Mouse (Mus musculus): ENCODE results near the gene Acot7. TPM values are rescaled to one million over a fixed set of nuclear protein-coding genes. Genes with fewer than 3 reads are reported as not detected.

Acot7 gene
- total RNA-seq, 2 experiments from 2014 or later: 61.9 to 66.2 TPM

DNA sequence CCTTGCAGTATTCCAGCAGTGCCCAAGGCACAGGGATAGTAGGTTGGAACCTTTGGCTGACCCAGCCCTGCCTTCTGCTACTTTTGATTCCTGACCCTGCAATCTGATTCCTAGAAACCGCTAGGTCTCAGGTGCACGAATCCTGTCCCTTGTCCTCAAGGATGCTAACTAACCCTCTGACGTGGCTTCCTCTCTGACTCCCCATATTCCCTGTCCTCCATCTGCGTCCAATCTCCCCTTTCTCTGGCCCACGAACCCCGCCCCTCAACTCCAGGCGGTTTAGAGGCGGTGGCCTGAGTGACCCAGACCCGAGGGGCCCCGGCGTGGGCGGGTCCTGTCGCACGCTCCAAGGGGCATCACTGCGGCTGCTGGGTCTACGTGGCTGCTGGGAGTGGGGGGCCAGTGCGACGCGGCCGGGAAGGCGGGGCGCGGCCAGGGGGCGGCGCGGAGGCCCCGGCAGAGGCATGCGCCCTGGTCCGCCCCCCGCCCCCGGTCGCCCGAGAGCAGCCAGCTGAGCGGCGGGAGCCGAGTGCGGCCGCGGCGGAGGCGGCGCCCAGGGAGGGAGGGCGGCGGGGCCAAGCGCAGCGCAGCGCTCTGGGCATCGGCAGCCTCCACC lies 95.8 kb downstream of the Acot7 start, which contains the start of gene Gpr153:
Gpr153 (plus strand) TSS at position 612 of the 616 bp plus-strand sequence.
- peak; percentile 67 to 78 for DNase-seq

DNA sequence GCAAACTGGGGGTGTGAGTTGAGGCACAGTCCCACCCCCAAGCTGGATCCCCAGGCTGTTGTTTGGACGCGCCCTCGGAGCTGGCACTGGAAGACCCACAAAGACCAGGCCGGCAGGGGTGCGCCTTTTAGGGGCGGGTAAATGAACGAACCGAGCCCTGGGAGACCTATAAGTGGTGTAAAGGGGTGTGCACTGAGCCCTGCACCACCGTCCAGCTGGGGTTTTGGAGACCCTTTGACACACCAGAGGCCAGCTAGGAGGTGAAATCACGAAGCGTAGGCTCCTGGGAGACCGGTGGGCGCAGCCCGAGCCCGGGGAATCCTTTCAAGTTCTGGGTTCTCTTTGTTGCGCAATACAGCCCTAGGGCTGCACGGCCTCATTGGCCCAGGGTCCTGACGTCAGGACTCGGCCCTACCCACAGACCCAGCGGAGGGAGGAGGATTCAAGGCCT lies 96.8 kb downstream of the Acot7 start:
- DNase-seq: peak; percentile 73 to 76

DNA sequence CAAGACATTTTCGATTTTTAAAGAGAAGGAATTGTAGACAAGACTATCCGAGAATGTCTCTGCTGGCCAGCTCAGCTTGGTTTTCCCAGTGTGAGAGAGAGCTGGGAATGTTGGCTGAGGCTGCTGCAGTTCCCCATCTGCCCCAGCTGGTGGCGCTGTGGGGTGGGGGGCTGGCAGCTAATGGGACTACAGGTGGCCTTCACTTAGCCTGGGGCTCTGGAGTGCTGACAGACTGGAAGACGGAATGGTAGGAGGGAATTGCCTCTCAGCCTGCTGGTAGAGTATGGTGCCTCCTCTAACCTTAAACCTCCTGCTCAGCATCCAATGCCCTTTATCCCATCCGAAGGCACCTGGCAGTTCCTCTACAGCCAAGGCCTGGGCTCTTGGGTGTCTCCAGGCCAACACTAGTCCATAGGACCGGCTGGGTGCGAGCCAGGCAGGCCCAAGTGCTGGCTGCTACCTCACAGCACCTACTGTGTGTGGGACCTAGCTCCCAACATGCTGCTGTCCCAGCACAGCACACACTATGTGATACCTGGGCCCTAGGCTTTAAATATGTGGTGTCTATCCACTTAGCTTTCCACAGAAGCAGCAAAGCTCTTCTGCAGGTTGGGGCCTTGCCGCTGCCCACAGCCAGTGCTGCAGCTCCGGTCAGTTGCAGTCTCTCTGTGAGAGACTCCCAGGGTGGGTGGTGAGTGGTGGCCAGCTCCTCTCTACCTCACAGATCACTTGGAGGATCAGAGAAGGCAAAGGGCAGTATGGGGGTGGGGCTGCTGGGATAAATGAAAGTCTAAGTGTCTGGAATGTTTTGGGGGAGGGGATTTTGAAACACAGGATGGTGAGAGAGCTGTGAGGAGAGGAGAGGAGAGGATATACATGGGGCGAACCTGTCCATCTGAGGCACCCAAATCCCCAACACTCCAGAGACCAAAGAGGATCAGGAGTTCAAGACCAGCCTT lies 98.7 kb downstream of the Acot7 start:
- DNase-seq: no peak

DNA sequence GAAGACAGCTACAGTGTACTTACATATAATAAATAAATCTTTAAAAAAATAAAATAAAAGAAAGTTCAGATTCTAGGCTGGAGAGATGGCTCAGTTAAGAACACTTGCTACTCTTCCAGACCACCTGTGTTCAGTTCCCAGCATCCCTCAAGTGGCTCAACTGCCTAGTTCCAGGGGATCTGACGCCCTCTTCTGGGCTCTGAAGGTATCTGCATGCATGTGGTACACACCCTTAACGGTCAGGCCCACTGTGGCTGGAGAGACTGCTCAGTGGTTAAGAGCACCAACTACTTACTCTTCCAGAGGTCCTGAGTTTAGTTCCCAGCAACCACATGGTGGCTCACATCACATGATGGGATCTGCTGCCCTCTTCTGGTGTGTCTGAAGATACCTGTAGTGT lies 100.0 kb downstream of the Acot7 start:
- no peak for DNase-seq

DNA sequence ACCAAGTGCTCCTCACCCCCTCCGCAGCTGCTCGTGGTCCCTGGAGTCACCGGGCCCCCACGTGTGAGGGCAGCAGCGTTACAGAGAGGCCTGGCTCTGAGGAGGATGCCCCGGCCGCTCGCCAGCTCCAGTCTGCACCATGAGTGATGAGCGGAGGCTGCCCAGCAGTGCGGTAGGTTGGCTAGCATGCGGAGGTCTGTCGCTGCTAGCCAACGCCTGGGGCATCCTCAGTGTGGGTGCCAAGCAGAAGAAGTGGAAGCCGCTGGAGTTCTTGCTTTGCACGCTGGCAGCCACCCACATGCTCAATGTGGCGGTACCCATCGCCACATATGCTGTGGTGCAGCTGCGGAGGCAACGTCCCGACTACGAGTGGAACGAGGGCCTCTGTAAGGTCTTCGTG lies 101.1 kb downstream of the Acot7 start:
- DNase-seq: no peak

DNA sequence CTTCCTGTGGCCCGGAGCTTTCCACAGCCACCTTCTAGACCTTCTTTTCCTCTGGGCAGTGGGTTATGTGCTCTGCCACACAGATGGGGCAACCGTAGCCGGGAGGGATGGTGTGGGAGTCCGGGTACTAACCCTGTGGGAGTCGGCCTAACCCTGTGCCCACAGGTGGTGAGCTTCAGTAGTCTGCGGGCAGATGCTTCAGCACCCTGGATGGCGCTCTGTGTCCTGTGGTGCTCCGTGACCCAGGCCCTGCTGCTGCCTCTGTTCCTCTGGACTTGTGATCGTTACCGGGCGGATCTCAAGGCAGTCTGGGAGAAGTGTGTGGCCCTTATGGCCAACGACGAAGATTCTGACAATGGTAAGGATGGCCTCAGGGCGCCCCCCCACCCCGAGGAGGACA lies 103.7 kb downstream of the Acot7 start:
- DNase-seq: no peak

DNA sequence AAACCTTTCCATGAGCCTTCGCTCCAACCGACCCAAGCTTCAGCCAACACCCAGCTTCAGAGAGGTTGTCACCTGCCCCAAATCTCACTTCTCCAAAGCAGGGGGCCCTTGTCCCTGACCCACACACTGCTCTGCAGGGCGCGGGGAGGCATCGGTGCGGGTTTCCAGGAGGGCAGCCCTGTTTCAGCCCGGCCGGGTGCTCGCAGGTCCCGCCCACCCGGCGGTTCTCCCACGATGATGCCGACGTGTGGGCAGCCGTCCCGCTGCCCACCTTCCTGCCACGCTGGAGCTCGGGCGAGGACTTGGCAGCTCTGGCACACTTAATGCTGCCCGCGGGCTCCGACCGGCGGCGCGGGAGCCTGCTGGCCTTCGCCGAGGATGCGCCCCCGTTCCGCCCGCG lies 104.8 kb downstream of the Acot7 start:
- DNase-seq: no peak

DNA sequence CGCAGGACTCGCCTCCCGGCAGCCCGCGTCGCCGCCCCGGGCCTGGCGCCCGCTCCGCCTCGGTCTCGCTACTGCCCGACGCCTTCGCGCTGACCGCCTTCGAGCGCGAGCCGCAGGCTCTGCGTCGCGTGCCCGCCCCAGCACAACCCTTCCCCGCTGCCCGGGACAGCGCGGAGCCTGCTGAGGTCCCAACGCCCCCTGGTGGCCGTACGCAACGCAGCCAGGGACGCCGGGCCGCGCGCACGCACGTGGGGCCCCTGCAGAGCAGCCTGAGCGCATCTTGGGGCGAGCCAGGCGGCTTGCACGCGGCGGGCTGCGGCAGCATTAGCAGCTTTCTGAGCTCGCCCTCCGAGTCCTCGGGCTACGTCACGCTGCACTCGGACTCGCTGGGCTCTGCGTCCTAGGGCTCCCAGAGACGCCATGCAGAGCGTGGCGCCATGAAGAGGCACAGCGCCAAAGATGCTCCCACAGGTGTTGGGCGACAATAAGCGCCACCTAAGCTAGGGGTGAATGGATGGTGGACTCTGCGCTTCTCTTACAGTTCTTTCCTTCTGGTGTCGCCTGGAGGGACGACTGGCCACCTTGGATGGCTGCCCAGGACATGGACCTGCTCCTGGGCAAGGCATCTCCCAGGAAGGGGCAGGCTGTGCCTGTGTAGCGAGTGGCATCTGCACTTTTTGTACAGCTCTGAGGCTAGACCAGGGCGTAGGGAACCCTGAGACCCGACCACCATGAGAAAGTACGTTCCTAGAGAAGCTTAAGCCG lies 105.4 kb downstream of the Acot7 start:
- peak; percentile 82 to 84 for DNase-seq

DNA sequence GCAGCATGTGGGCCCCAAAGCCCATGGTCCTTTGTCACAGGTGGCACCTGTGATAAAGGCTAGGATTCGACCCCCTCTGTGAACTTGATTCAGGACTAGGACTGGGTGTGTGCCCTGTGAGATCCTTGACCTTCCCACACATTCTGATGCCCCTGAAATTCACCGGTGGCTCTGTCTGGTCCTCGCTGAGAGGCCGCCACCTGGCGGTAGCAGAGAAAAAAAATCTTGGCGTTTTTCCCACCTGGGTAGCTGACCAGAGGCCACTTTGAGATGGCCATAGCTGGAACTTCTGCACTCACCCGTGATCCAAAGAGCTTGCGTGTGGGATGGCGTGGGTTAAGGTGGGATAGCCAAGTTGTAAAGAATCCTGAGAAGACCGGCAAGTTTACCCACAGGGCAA lies 107.6 kb downstream of the Acot7 start:
- peak; percentile 74 to 88 for DNase-seq

DNA sequence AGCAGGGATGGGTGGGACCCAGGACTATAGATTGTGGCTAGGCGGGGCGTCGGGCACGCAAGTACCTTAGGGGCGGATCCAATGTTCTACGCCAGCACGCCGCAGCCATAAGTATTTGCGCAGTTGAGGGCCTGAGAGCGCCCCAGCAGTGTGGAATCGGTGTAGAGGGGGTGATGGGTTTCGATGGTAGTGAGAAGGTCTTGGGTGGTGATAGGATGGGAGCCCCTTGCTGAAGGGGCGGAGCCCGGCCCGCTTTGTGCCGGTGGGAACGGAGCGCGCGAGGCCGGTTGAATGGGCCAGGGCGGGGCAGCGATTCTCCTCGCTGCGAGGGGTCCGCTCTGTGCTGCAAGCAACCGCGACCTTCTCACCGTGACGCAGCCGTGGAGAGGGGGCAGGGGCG lies 108.2 kb downstream of the Acot7 start:
- no peak for DNase-seq

DNA sequence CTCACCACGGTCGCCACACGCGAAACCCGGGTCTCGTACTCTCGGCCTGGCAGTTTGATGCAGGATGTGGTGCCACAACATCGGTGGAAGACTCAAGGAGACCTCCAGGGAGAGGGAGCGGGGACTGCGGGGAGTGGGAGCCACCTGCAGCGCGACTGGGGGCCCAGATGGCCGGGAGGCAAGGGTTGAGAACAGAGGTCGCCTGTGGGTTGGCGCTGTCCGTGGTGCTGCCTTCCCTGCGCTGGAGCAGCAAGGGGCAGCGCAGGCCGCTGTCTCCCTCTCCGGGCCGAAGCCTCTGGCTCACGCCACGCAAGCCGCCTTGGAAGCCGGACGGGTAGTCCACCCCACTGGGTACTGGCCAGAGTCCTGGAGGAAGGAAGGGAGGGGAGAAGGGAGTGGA lies 109.0 kb downstream of the Acot7 start:
- DNase-seq: peak; percentile 53 to 74

DNA sequence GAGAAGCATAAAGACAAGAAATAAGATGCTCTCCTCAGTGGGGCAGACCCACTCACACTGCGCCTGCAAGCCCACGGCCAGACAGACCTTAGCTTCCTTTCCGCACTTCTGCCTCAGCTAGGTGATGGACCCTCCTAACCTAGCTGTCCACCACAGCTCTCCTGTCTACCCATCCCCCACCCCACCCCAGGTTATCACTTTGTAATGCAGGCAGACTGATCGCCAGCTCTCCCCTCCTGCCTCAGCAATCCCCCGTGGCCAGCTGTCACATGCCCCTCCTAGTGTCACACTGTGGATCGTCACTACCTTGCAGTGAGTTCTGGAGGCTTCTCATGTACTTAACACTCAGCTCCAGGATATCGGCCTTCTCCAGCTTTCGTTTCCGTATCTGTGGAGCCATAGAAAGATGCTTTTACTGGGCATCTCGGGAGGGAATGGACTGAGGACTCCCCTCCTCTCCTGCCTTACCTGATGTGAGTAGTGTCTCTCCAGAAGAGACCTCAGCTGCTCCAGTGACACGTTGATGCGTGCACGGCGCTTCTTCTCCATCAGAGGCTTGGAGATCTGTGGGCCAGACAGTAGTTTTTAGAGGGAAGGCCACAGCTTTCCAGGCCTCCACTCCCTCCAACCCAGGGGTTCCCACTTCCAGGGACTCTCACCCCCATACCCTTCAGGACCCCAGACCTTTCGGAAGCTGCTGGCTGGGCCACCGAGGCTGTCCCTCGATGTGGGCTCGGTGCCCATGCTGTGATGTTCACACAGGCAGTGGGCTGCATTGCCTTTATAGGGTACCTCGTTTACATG lies 109.6 kb downstream of the Acot7 start:
- no peak for DNase-seq

DNA sequence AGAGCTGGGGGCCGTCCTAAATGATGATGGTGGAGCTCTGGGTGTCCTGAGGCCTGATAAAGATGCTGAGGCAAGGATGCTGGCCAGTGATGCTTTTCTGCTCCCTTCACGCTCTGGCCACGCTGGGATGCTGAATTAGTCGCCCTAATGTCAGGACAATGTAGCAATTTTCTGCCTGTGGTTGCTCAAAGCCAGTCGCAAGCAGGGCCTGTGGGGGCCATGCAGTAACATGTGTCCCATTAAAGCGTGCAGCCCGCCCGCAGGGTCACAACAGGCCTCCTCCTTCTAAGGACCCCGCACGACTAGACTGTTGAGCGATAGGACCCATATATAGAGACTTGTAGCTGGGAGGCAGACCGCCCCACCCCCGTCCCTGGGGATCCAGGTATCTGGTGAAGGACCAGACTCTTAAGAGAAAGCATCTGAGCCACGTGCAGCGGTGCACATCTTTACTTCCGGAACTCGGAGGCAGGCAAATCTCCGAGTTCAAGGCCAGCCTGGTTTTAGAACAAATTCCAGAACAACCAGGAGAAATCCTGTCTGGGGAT lies 110.5 kb downstream of the Acot7 start:
- DNase-seq: no peak

DNA sequence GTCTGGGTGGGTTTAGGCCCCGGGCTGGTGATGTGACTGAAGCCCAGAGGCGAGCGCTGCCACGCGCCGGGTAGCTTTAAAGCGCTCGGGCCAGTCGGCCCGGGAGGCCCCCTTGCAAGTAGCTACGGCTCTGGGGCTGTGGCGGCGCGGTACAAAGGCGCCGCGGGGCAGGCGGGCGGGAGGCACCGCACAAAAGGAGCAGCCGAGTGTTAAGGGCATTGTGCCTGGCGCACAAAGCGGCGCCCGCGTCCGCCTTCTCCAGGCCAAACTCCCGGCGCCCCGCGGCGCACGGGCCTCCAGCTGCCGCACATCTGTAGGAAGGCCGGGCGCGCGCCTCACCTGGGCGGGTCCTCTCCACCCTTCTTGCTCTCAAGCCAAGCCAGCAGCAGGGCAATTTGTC lies 112.5 kb downstream of the Acot7 start:
- no peak for DNase-seq

DNA sequence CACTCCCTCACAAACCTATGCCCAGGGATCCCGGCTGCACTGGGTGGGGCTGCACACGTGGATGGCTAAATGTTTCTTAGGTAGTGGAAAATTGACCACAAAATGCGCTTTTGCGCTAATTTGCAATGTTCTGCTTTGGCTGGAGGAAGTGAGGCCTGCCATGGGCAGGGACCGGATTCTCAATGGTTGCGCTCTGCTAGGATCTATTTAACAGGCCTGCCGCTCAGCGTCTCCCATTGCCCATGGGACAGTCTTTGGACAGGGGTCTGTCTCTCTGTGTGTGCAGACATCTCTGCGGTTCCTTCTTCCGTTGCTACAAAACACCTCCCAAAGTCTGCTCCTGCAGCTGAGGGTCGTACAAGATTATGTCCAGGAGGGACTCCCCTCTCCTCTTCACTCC lies 113.1 kb downstream of the Acot7 start:
- no peak for DNase-seq

DNA sequence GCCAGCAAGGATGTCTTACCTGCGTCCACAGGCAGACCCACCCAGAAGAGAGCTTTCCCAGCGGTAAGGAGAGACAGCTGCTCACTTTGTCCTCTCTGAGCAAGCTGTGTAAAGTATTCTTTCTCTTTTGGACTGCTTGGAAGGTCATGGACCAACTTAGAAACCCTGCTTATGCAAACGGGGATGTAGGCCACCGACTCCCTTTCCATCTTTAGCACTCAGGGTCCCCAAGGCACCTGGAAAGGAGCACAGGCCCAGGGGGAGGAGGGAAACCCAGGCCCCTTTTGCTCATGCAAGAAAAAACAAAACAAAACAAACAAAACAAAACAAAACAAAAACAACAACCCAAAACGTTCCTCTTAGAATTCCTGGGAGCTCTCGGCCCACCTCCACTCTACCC lies 113.6 kb downstream of the Acot7 start, which contains the start of gene Hes3:
Hes3 (minus strand) TSS at position 101 of the 400 bp plus-strand sequence.
- no peak for DNase-seq

DNA sequence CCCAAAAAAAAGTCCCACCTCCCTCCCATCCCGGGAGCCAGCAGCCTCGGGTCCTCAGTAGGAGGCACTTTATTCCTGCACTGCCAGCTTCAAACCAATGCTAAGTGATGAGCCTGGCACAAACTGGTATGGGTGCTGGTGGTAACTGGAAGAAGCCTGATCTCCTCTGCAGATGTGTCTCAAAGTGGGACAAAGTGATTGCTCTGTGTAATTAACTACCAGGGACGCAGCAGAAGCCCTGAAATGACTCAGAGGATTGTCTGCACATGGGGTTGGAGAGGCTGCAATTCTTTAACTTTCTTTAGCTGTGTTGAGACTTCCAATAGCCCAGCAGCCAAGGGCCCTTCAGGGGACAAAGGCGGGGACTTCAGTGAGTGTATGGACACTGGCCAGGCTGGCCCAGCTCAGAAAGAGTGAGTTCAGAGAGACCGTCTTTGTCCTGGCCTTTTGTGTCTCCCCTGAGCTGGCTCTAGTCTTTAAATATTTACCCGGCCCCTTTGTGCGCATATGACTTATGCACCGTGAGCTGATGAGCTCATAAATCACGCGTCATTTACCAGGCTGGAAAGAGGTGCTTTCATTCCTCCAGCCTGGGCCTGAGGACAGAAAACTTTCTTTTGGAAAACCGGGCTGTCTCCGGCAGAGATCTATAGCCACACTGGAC lies 114.3 kb downstream of the Acot7 start:
- no peak for DNase-seq

DNA sequence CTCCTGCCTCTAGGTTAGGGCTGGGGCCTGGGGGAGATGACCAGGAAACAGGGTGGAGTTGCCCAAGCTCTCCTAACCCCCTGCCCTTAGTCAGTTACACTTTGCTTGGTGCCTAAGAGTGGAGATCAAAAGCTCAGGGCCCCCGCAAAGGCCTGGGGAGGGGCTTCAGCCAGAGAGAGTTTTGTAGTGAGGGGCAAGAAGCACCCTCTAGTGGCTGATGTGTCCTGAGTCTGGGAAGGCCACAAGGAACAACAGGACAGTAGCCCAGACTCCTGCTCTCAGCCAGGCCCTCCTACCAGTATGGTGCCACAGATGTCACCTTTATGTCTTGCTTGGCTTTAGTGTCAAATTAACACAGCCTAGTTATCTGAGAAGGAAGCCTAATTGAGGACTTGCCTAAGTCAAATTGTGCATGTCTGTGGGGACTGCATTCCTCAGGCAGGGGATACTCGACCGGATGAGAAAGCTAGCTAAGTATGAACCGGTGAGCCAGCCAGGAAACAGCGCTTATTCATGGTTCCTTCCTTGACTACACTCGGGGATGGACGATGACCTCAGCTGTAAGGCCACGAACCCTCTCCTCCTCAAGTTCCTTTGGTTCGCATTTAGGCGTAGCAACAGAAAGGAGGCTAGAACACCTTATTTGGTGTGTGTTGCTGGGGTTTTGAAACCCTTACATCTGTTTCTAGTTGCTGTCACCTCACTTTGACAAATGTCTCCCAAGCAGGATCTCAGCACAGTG lies 116.4 kb downstream of the Acot7 start:
- DNase-seq: no peak

DNA sequence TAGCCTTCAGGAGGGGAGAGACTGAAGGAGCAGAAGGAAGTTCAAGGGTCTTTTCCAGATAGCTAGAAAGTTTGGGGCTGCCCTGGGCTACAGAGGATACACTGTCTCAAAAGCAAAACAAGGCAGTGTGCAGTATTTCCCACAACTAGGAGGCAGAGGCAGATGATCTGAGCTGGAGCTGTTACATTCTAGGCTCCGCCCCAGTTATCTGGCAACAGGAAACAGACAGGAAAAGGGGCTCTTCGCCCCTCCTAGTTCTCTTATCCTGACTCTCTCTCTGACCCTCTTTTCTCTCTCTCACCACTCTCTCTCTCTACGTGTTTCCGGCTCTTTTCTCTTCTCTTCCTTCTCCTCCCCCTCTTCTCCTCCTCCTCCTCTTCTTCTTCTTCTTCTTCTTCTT lies 118.0 kb downstream of the Acot7 start:
- no peak for DNase-seq

DNA sequence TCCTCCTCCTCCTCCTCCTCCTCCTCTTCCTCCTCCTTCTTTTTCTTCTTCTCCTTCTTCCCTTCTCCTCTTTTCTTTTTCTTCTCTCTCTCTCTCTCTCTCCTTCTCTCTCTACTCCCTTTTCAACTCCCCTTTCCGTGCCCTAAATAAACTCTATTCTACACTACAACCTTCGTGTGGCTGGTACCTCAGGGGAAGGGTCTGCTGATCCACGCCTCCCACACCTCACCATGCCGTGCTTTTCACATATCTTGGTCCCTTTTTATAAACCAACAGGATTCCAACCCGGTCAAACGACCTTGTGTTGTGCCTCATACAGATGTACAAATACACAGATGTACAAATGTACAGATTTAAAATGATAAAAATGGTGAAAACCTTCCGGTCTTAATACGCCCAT lies 118.4 kb downstream of the Acot7 start:
- no peak for DNase-seq

All from heart, adult 18-20 months (tissue).